Mouse (Mus musculus) mouse trophoblast stem cell (cell line): ENCODE results near the gene Olfr1233.

Experiments
- in situ Hi-C, 2 experiments: fragments of 300-500 bp; cut with MseI, MboI; formaldehyde crosslinking; loops; 2 replicates in 1 of 2; 3 replicates in 1 of 2; pipeline ENCODE4 v1.15.1; 2025

The Olfr1233 gene

GRCm38 (mm10) chr2:89342298-89342697 is at the start of gene Olfr1233:
TSS of gene Olfr1233 (minus strand) at chr2:89342398.
- in situ Hi-C loops = no loop called here

- in situ Hi-C loops = no loop called here
Measured at GRCm38 (mm10) chr2:89364765-89365164, 22.6 kb upstream of the Olfr1233 start, which contains the start of gene Olfr1234. TSS of gene Olfr1234 (minus strand) at chr2:89364865.

- in situ Hi-C loops = no loop called here
Measured at GRCm38 (mm10) chr2:89329575-89329974, 12.6 kb downstream of the Olfr1233 start, which contains the start of gene Olfr1232. TSS of gene Olfr1232 (minus strand) at chr2:89329675.

- in situ Hi-C loops = no loop called here
Measured at GRCm38 (mm10) chr2:89306974-89307373, 35.2 kb downstream of the Olfr1233 start, which contains the start of gene Olfr1231. TSS of gene Olfr1231 (minus strand) at chr2:89307074.

- in situ Hi-C loops = no loop called here
Measured at GRCm38 (mm10) chr2:89297168-89297567, 45.0 kb downstream of the Olfr1233 start, which contains the start of gene Olfr1230. TSS of gene Olfr1230 (minus strand) at chr2:89297268.

GRCm38 (mm10) chr2:89287914-89288313 is 54.3 kb downstream of the Olfr1233 start, which contains the start of gene Olfr1229:
TSS of gene Olfr1229 (minus strand) at chr2:89288014.
- in situ Hi-C loops = no loop called here
